Mouse (Mus musculus) forebrain, embryonic 15.5 days (tissue): ENCODE measurements at regions not wholly inside any gene's neighbourhood (a gene's known extent, or its start where the extent isn't known, plus 50 kb on each side); places are given as distances from the start of the nearest gene placed in this dataset.

Source experiments
- ATAC-seq: fragments of 200-750 bp; cut with Nextera tagmentation; replicated peaks from 2 replicates; pipeline ENCODE4 v1.8.0; 2017; ENCODE audit warnings: mild to moderate bottlenecking, moderate TSS enrichment, moderate library complexity
- H3K27ac ChIP-seq: fragments of 300-500 bp; sonication (generic); replicated peaks from 2 replicates; pipeline ENCODE4 v1.5.1; 2015; ENCODE audit warnings: mild to moderate bottlenecking, inconsistent platforms
- H3K27me3 ChIP-seq: fragments of 300-500 bp; sonication (generic); 2 replicates; pipeline ENCODE4 v1.6.1; 2015; ENCODE audit warnings: inconsistent platforms
- H3K36me3 ChIP-seq: fragments of 300-500 bp; sonication (generic); 2 replicates; pipeline ENCODE4 v1.6.1; 2015; ENCODE audit warnings: mild to moderate bottlenecking, inconsistent platforms
- H3K4me1 ChIP-seq: fragments of 300-500 bp; sonication (generic); 2 replicates; pipeline ENCODE4 v1.6.1; 2015; ENCODE audit warnings: inconsistent platforms
- H3K4me2 ChIP-seq: fragments of 300-500 bp; sonication (generic); replicated peaks from 2 replicates; pipeline ENCODE4 v1.6.1; 2015; ENCODE audit warnings: mild to moderate bottlenecking, inconsistent platforms
- H3K4me3 ChIP-seq: fragments of 300-500 bp; sonication (generic); 2 replicates; pipeline ENCODE4 v1.5.1; 2015; ENCODE audit warnings: mild to moderate bottlenecking, inconsistent platforms
- H3K9ac ChIP-seq: fragments of 300-500 bp; sonication (generic); replicated peaks from 2 replicates; pipeline ENCODE4 v1.6.1; 2015; ENCODE audit warnings: mild to moderate bottlenecking, inconsistent platforms
- H3K9me3 ChIP-seq: fragments of 300-500 bp; sonication (generic); 2 replicates; pipeline ENCODE4 v1.6.1; 2016; ENCODE audit warnings: inconsistent platforms
- WGBS: fragments of 180-500 bp; shearing (Covaris S2); methylation state at CpG from one replicate; pipeline ENCODE4 v1.1.7; 2015; ENCODE audit warnings: mixed read lengths; 5-methylcytosine and 5-hydroxymethylcytosine counted together

DNA sequence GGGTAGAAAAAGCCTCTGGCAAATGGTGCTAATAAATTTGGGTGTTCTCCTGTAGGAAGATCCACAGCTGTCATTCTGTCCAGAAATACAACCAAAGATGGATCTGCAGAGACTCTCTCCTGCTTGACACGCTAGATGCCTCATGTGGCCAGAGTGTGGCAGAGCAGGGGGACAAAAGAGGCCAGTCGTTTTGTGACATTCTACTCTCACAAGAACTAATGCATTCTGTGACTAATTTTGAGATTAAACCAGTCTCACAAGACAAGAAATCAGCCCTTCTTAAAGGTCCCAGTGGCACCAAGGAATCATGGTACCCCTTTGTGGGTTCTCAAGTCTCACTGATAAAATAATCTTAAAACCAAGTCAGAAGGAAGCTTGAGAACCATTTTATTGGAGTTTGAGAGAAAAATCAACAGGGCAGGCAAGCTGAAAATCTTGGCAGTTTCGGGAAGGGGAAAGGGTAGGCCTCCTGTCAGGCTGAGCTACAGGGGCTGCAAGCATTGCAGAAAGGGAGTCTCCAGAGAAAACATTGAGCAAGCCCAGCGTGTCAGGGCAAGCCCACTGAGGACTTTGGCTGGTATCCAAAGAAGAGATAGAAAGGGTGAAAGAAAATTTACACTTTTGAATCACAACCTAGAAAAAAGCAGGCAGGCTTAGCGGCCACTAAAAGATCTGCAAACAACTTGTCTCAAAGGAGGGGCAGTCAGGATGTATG lies 50.8 kb upstream of the C2cd4b start:
- WGBS = 38% methylated on average over 5 of the region's 5 CpGs
- Histone ChIP-seq H3K9me3 (no peaks in the 10 kb centered on the region), H3K36me3 (no peaks in the 10 kb centered on the region), H3K9ac (no peak overlapping the region), H3K4me2 (no peak overlapping the region), H3K4me3 (no peak overlapping the region), H3K27me3 (0 out of 2 replicates have a peak, but pooled peaks cover 3% of the 10 kb centered on the region), H3K27ac (no peak overlapping the region), H3K4me1 (no peaks in the 10 kb centered on the region)
- ATAC-seq = no peak
